Comparison of ENCODE assay signal across 10 mouse cellular contexts in the genomic region with DNA sequence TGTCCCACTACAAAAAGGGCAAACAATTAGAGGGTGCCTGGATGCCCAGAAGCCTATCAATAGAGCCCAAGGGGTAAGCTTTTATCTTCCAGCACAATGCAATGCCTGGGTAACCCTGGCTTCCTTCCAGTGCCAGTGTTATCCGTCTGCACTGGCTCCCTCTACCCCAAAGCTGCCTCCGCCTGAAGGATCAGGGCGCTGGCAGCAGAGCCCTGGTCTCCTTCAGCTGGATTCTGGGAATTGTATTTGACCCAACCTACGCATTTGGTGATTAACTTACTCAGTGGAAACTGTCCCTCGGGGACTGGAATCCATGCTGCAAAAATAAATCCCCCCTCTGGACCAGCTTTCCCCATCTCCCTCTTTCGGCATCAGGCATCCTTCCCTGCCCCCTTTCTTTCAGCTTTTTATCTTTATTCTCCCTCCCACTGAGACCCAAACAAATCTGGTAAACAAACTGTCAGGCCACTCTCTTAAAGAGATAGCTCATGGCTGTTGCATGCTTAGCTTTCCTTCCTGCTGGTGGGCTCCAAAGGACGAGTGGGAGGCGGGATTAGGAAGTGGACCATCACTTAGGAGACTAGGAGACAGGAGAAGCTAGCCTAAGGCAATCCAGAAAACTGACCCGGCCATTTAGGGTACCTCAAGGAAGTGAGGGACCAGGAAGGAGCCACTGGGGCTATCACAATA.
DNase-seq lines count a peak whose midpoint lies in the region; ATAC-seq lines count a peak whose summit lies in the region.
"Had no signal": no experiment of that assay in that cellular context is flagged by ENCODE, and none has a peak within 500 bp of the region (broad histone marks: within the 10 kb centered on the region; RNA-seq: fewer than 3 reads in every experiment).

No protein-coding gene starts in this region.

- ATAC-seq in hindbrain, embryonic 14.5 days (ENCODE audit: low FRiP score), result no peak
- ATAC-seq in hindbrain, embryonic 12.5 days (ENCODE audit: low FRiP score), result no peak
- ATAC-seq in common myeloid progenitor, adult 5-6 weeks (replicated peaks; ENCODE audit: low read depth, poor library complexity, severe bottlenecking), result peak; percentile 14; the same call in 1 of the 2 replicates
- ATAC-seq in midbrain, embryonic 14.5 days (ENCODE audit: low FRiP score, low TSS enrichment), result no peak
- ATAC-seq in frontal cortex, adult (ENCODE audit: low TSS enrichment), result no peak

- DNase-seq in hindbrain, embryonic 14.5 days (ENCODE audit: low spot score), result peak; percentile 59
- peak; percentile 68 for DNase-seq in kidney, adult 9 months
- peak; percentile 60 for DNase-seq in midbrain, embryonic 14.5 days
- DNase-seq in adrenal gland, postnatal 10 days, result no peak
- DNase-seq in left cerebral cortex, postnatal 10 days (ENCODE audit: extremely low spot score in 1 of 2, low spot score in 2 of 2), result no peak
- DNase-seq: heart, postnatal 14 days; lung, postnatal 14 days had no signal

- no peaks in the 10 kb centered on the region for H3K36me3 ChIP-seq in hindbrain, embryonic 14.5 days (replicated peaks; ENCODE audit: control insufficient read depth, insufficient read depth)
- H3K36me3 ChIP-seq in hindbrain, embryonic 12.5 days, result no peaks in the 10 kb centered on the region
- H3K36me3 ChIP-seq in midbrain, embryonic 14.5 days (ENCODE audit: control insufficient read depth, insufficient read depth, low read length), result no peaks in the 10 kb centered on the region

- H3K27me3 ChIP-seq in hindbrain, embryonic 14.5 days (ENCODE audit: control insufficient read depth, insufficient read depth, low read length), result no peaks in the 10 kb centered on the region
- H3K27me3 ChIP-seq in hindbrain, embryonic 12.5 days, result no peaks in the 10 kb centered on the region
- no peaks in the 10 kb centered on the region for H3K27me3 ChIP-seq in midbrain, embryonic 14.5 days (ENCODE audit: control insufficient read depth, insufficient read depth, low read length)

- intact Hi-C loops in left cerebral cortex, postnatal 10 days (cut with DNase I), result no loop called here

- 32% methylated on average over 9 of the region's 9 CpGs for WGBS in hindbrain, embryonic 14.5 days
- WGBS in hindbrain, embryonic 12.5 days, result 35% methylated on average over 9 of the region's 9 CpGs
- WGBS in midbrain, embryonic 14.5 days, result 32% methylated on average over 9 of the region's 9 CpGs

- H3K4me1 ChIP-seq in hindbrain, embryonic 14.5 days (replicated peaks; ENCODE audit: control insufficient read depth, insufficient read depth, low read length), result peaks cover 28% of the 10 kb centered on the region
- H3K4me1 ChIP-seq in hindbrain, embryonic 12.5 days, result peaks cover 48% of the 10 kb centered on the region
- H3K4me1 ChIP-seq in midbrain, embryonic 14.5 days (ENCODE audit: control insufficient read depth, insufficient read depth, low read length), result peaks cover 24% of the 10 kb centered on the region

- H3K4me3 ChIP-seq in hindbrain, embryonic 14.5 days (replicated peaks; ENCODE audit: low read length), result no peak overlapping the region
- no peak overlapping the region for H3K4me3 ChIP-seq in hindbrain, embryonic 12.5 days
- no peak overlapping the region for H3K4me3 ChIP-seq in midbrain, embryonic 14.5 days (replicated peaks; ENCODE audit: low read depth, low read length)

- no peak overlapping the region for H3K9ac ChIP-seq in hindbrain, embryonic 14.5 days
- no peak overlapping the region for H3K9ac ChIP-seq in hindbrain, embryonic 12.5 days
- H3K9ac ChIP-seq in midbrain, embryonic 14.5 days (replicated peaks; ENCODE audit: low read length), result no peak overlapping the region

- H3K4me2 ChIP-seq in hindbrain, embryonic 14.5 days (replicated peaks), result no peak overlapping the region
- H3K4me2 ChIP-seq in hindbrain, embryonic 12.5 days (replicated peaks), result no peak overlapping the region
- no peak overlapping the region for H3K4me2 ChIP-seq in midbrain, embryonic 14.5 days (ENCODE audit: low read length)

- H3K9me3 ChIP-seq in hindbrain, embryonic 14.5 days (ENCODE audit: control insufficient read depth, low read length), result no peaks in the 10 kb centered on the region
- H3K9me3 ChIP-seq in hindbrain, embryonic 12.5 days (replicated peaks), result no peaks in the 10 kb centered on the region
- no peaks in the 10 kb centered on the region for H3K9me3 ChIP-seq in midbrain, embryonic 14.5 days (ENCODE audit: control insufficient read depth, low read length)

- H3K27ac ChIP-seq in hindbrain, embryonic 14.5 days, result no peak overlapping the region
- no peak overlapping the region for H3K27ac ChIP-seq in hindbrain, embryonic 12.5 days
- no peak overlapping the region; the same call in 1 of the 2 replicates for H3K27ac ChIP-seq in midbrain, embryonic 14.5 days (replicated peaks; ENCODE audit: low read depth, low read length)

Comparison
In these comparisons a context has a peak if more than half of its experiments do, and no peak if none do; other contexts are left out.
1. DNase-seq: peak in hindbrain, embryonic 14.5 days (single experiment), kidney, adult 9 months (single experiment) and midbrain, embryonic 14.5 days (single experiment); none in adrenal gland, postnatal 10 days (single experiment) and left cerebral cortex, postnatal 10 days (0 of 2).